Mouse (Mus musculus) heart, embryonic 14.5 days (tissue): ENCODE data around the gene Ccdc188. TPM values are rescaled to one million over a fixed set of nuclear protein-coding genes. Genes with fewer than 3 reads are reported as not detected.

ENCODE experiments used
- ATAC-seq: fragments of 200-750 bp; cut with Nextera tagmentation; 2 replicates; pipeline ENCODE4 v1.8.0; 2017; ENCODE audit warnings: low read depth, moderate TSS enrichment; ENCODE audit not compliant: insufficient number of reproducible peaks, insufficient read depth, low FRiP score
- H3K27ac ChIP-seq, 2 experiments: fragments of 200-500 bp in 1 of 2; fragments of 300-500 bp in 1 of 2; sonication (generic) in 1 of 2; replicated peaks in 1 of 2; 2 replicates each; pipeline ENCODE4 v1.5.1; 2012 to 2014; ENCODE audit warnings: low read depth in 2 of 2, low read length in 2 of 2, control low read depth in 1 of 2, mild to moderate bottlenecking in 1 of 2, mixed read lengths in 1 of 2; ENCODE audit not compliant: control insufficient read depth in 1 of 2, insufficient read depth in 1 of 2
- H3K27me3 ChIP-seq: fragments of 300-500 bp; sonication (generic); 2 replicates; pipeline ENCODE4 v1.6.1; 2014; ENCODE audit warnings: mild to moderate bottlenecking, low read length, control low read depth; ENCODE audit not compliant: control insufficient read depth, insufficient read depth
- H3K36me3 ChIP-seq: fragments of 300-500 bp; sonication (generic); 2 replicates; pipeline ENCODE4 v1.6.1; 2014; ENCODE audit warnings: mild to moderate bottlenecking, control low read depth, low read length, mixed read lengths; ENCODE audit not compliant: control insufficient read depth, insufficient read depth
- H3K4me1 ChIP-seq, 2 experiments: fragments of 200-500 bp in 1 of 2; fragments of 300-500 bp in 1 of 2; sonication (generic) in 1 of 2; 2 replicates each; pipeline ENCODE4 v1.6.1; 2012 to 2014; ENCODE audit warnings: low read length in 2 of 2, control low read depth in 1 of 2, mixed read lengths in 1 of 2; ENCODE audit not compliant: control insufficient read depth in 2 of 2, insufficient read depth in 2 of 2
- H3K4me2 ChIP-seq: fragments of 300-500 bp; sonication (generic); 2 replicates; pipeline ENCODE4 v1.6.1; 2014; ENCODE audit warnings: mild to moderate bottlenecking, low read length
- H3K4me3 ChIP-seq, 2 experiments: fragments of 200-500 bp in 1 of 2; fragments of 300-500 bp in 1 of 2; sonication (generic) in 1 of 2; 2 replicates each; pipeline ENCODE4 v1.5.1; 2012 to 2014; ENCODE audit warnings: low read length in 2 of 2, mild to moderate bottlenecking in 2 of 2, control low read depth in 1 of 2, low read depth in 1 of 2, moderate library complexity in 1 of 2; ENCODE audit not compliant: control insufficient read depth in 1 of 2, insufficient read depth in 1 of 2
- H3K9ac ChIP-seq: fragments of 300-500 bp; sonication (generic); 2 replicates; pipeline ENCODE4 v1.6.1; 2014; ENCODE audit warnings: mild to moderate bottlenecking, low read length
- H3K9me3 ChIP-seq: fragments of 300-500 bp; sonication (generic); 2 replicates; pipeline ENCODE4 v1.6.1; 2016; ENCODE audit warnings: low read length, control low read depth; ENCODE audit not compliant: control insufficient read depth
- WGBS: fragments of 180-500 bp; shearing (Covaris S2); extraction: QIAGEN DNeasy Blood & Tissue Kit; methylation state at CpG from one replicate; pipeline ENCODE4 v1.1.7; 2014; 5-methylcytosine and 5-hydroxymethylcytosine counted together
- polyA plus RNA-seq: library from polyadenylated mRNA; unstranded; fragments of >200 nt; fragmentation: Nextera tagmentation; extraction: Ambion mirVana; gene quantifications from 2 replicates; pipeline ENCODE4 v1.2.1, GENCODE M21; 2014

Gene Ccdc188
- polyA plus RNA-seq, 1 experiment from 2014 or later = 0.30 TPM

DNA sequence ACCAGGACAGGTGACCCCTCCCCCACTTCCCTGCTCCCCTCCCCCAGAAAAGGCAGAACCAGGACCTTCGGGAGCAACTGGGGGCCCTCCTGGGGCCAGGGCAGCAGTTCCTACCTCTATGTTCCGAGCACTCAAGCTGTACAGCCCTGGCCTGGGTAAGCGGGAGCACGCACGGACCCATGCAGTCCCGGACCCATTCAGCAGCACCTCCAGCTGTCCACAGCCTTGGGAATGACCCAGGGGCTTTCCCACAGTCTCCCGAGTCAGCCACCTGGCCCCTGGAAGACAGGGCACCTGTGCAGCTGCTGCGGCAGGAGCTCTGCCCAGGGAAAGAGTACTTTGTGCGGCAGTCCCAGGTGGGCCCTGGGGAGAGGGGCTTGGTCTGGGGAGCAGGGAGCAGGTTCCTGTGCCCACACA lies 909 bp downstream of the Ccdc188 start:
- 62% methylated on average over 9 of the region's 9 CpGs for WGBS
- Histone ChIP-seq H3K9ac (peak overlapping the region; percentile 16; the same call in 1 of the 2 replicates), H3K4me2 (no peak overlapping the region), H3K36me3 (peaks cover 27% of the 10 kb centered on the region), H3K4me3 (no peak overlapping the region), H3K27ac (no peak overlapping the region), H3K27me3 (no peaks in the 10 kb centered on the region), H3K9me3 (no peaks in the 10 kb centered on the region), H3K4me1 (peaks cover 14 to 26% of the 10 kb centered on the region in 2 experiments)
- no peak for ATAC-seq

DNA sequence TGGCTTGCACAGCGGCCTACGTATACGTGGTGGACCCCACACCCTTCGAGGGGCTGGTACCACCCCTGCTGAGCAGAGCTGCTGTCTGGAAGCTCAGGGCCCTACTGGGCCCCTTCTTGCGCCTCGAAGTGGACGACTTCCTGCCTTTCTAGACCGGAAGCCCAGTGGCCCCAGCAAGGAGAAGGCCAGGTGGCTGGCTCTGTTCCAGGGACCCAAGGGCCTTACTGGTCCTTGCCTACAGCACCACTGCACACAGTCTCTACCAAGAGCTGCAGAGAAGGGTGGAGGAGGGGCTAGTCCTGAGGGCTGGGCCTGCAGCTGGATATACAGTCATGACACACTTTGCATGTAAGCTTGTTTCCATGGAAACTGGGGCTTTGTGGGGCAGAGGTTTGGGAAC lies 2.3 kb downstream of the Ccdc188 start:
- Histone ChIP-seq H3K4me3 (no peak overlapping the region), H3K27me3 (no peaks in the 10 kb centered on the region), H3K9ac (no peak overlapping the region), H3K36me3 (peaks cover 41% of the 10 kb centered on the region), H3K9me3 (no peaks in the 10 kb centered on the region), H3K27ac (no peak overlapping the region; a peak in 1 of 4 replicates), H3K4me1 (peaks cover 9 to 18% of the 10 kb centered on the region in 2 experiments), H3K4me2 (no peak overlapping the region)
- ATAC-seq = no peak; the same call in 1 of the 2 replicates
- WGBS = 61% methylated on average over 8 of the region's 8 CpGs

DNA sequence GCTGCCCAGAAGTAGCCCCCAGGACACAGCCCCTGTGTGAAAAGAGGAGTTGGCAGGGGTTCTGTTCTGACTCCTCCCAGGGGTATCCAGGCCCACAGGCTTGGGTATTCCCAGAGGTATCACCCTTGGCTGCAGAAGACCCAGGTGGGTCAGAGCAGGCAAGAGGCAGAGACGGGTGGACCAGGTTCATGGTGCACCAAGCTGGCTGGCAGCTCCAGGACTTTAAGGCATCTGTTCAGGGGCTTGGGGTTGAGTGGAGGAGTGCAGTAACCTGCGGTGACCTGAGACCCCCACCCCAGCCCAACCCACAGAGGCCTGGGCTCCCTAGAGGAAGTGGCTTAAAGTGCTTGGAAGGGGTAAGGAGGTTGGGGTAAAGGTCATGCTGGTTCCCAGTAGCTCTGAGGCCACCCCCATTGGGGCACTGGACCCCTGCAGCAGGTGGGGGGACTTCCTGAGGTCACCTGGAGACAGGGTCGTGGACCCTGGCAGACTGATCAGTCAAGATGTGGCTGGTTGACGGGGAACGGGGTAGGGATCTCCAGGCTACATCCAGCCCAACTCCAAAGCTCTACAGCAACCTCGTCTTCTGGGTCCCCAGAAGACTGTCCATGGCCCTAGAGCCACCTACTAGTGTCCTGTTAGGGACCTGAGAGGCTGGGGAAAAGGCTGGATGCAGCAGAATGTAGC lies 3.3 kb downstream of the Ccdc188 start:
- H3K36me3 ChIP-seq = peaks cover 51% of the 10 kb centered on the region
- no peak for ATAC-seq
- no peaks in the 10 kb centered on the region for H3K27me3 ChIP-seq
- peaks cover 9 to 11% of the 10 kb centered on the region in 2 experiments; a peak in 3 of 4 replicates for H3K4me1 ChIP-seq
- H3K9me3 ChIP-seq = no peaks in the 10 kb centered on the region
- H3K4me3 ChIP-seq = no peak overlapping the region
- WGBS = 88% methylated on average over 6 of the region's 6 CpGs
- no peak overlapping the region for H3K9ac ChIP-seq
- H3K27ac ChIP-seq = no peak overlapping the region
- H3K4me2 ChIP-seq = no peak overlapping the region

- H3K27ac ChIP-seq = no peak overlapping the region
- no peaks in the 10 kb centered on the region for H3K9me3 ChIP-seq
- peaks cover 9 to 11% of the 10 kb centered on the region in 2 experiments; a peak in 3 of 4 replicates for H3K4me1 ChIP-seq
- WGBS = 75% methylated on average over 11 of the region's 11 CpGs
- no peak for ATAC-seq
- H3K27me3 ChIP-seq = no peaks in the 10 kb centered on the region
- no peak overlapping the region for H3K4me3 ChIP-seq
- H3K4me2 ChIP-seq = no peak overlapping the region
- H3K36me3 ChIP-seq = peaks cover 56% of the 10 kb centered on the region
- H3K9ac ChIP-seq = no peak overlapping the region
Measured at GRCm38 (mm10) chr16:18221543-18221898, 3.8 kb downstream of the Ccdc188 start.

DNA sequence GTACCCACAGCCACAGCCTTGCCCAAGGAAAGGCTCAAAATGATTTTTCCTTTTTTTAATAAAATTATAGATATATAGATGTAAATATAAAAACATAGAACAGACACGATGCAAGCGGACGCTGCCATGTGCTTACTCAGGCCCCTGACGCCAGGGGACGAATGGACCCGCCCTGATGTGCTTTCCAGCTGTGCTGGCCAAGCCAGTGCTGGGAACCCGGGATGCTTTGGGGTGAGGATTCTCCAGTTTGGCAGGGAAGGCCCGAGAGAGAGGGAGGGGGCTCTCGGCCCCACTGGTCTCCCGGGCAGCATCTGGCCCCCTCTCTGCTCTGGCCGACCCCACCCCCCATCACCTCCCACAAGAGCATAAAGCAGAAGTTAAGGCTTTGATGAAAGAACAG lies 4.5 kb downstream of the Ccdc188 start:
- no peak for ATAC-seq
- H3K27me3 ChIP-seq = no peaks in the 10 kb centered on the region
- H3K27ac ChIP-seq = no peak overlapping the region
- H3K4me3 ChIP-seq = no peak overlapping the region
- H3K4me1 ChIP-seq = peaks cover 9 to 11% of the 10 kb centered on the region in 2 experiments; a peak in 3 of 4 replicates
- peaks cover 63% of the 10 kb centered on the region for H3K36me3 ChIP-seq
- no peak overlapping the region for H3K4me2 ChIP-seq
- 82% methylated on average over 11 of the region's 11 CpGs for WGBS
- H3K9ac ChIP-seq = no peak overlapping the region
- no peaks in the 10 kb centered on the region for H3K9me3 ChIP-seq

DNA sequence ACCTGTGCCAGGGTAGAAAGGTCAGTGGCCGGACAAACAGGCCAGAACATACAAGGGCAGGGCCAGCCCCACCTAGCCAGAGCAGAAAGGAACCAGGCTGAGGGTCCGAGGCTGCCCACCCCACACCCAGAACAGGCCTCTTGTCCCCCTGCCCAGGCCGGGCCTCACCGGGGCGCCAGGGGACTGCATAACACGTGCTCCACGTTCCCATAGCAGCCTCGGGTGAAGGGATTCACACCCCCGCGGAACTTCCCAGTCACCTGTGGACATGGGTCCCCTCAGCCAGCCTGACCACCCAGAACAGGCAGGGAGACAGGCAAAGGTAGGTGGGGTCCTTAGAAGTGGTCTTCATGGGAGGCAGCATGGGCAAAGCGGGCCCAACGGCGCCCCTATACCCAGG lies 9.5 kb downstream of the Ccdc188 start:
- Histone ChIP-seq H3K27ac (no peak overlapping the region), H3K4me2 (no peak overlapping the region), H3K9ac (no peak overlapping the region), H3K4me3 (no peak overlapping the region), H3K36me3 (peaks cover 65% of the 10 kb centered on the region), H3K4me1 (peaks cover 33 to 40% of the 10 kb centered on the region in 2 experiments), H3K27me3 (no peaks in the 10 kb centered on the region), H3K9me3 (no peaks in the 10 kb centered on the region)
- 91% methylated on average over 13 of the region's 13 CpGs for WGBS
- no peak for ATAC-seq

DNA sequence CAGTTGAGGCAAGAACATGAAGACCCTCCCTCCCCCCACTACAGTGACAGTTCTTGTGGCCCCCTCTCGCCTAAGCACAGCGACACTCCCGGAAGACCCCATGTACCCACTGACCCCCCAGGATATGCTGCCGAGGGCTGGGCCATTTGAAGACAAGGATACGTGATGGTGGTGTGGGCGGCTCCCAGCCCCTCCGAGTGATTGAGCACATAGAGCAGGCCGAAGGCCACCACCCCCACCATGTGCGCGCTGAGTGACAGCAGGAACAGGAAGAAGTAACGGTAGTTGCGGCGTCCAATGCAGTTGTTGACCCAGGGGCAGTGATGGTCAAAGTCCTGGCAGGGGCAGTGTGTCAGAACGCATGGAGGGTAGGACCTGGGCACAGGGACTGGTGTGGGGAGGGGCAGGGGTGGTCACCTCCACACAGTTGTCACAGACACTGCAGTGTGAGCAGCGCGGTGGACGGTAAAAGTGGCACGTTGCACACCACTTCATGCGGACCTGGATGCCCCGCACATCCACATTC lies 10.3 kb downstream of the Ccdc188 start:
- H3K9me3 ChIP-seq = no peaks in the 10 kb centered on the region
- no peak overlapping the region for H3K4me3 ChIP-seq
- ATAC-seq = no peak
- WGBS = 92% methylated on average over 20 of the region's 20 CpGs
- H3K4me2 ChIP-seq = no peak overlapping the region
- H3K4me1 ChIP-seq = peaks cover 33 to 40% of the 10 kb centered on the region in 2 experiments
- H3K27ac ChIP-seq = no peak overlapping the region
- no peak overlapping the region for H3K9ac ChIP-seq
- no peaks in the 10 kb centered on the region for H3K27me3 ChIP-seq
- H3K36me3 ChIP-seq = peaks cover 57% of the 10 kb centered on the region
